Mouse (Mus musculus) liver, embryonic 14.5 days (tissue): ENCODE results near the gene Aamp.

ENCODE experiments used
- CTCF ChIP-seq: IDR thresholded peaks from 2 replicates; pipeline ENCODE4 v1.5.1; 2016; ENCODE audit warnings: antibody characterized with exemption, low read depth, control low read depth
- EP300 ChIP-seq: IDR thresholded peaks from 2 replicates; pipeline ENCODE4 v1.6.1; 2016; ENCODE audit warnings: antibody characterized with exemption, low read depth

GRCm38 (mm10) chr1:74309767-74310166 is 25.2 kb upstream of the Aamp start:
- no peak for TF ChIP-seq EP300
- no peak for TF ChIP-seq CTCF
